In the genomic region with DNA sequence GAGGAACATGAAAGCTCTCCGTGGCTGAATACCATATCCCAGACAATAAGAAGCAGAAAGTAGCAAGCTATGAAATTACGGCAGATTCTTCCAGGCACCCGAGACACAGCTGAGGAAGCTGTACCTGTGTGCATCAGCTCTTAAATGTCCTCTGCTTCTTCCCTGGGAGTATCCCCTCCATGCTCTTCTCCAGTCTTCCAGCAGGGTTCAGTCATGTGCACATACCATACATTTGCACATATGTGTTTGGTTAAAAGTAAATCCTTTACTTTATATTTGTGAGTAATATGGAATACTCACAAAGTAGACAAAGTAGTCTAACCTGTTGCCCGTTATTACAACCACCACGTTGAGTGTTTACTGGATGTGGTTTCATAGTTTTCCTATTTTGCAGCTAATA, we compare ENCODE assay signal across 25 mouse cellular contexts. TPM values are rescaled to one million over a fixed set of nuclear protein-coding genes. Genes with fewer than 3 reads are reported as not detected.
DNase-seq lines count a peak whose midpoint lies in the region; ATAC-seq and TF ChIP-seq lines count a peak whose summit lies in the region.
"Had no signal": no experiment of that assay in that cellular context is flagged by ENCODE, and none has a peak within 500 bp of the region (broad histone marks: within the 10 kb centered on the region; RNA-seq: fewer than 3 reads in every experiment).

No protein-coding gene starts in this region.

- DNase-seq in heart, adult 11 months: peak; percentile 61
- DNase-seq in heart, postnatal 4 days: no peak
- no peak for DNase-seq in layer of hippocampus, adult 2 months (ENCODE audit: low spot score in 2 of 2)
- DNase-seq in layer of hippocampus, adult 18-20 months (ENCODE audit: low spot score in 2 of 2): no peak
- DNase-seq in midbrain, postnatal 0 days (ENCODE audit: low spot score): no peak
- no peak for DNase-seq in midbrain, embryonic 10.5 days (ENCODE audit: low spot score)
- DNase-seq: adrenal gland, adult 8-10 months; adrenal gland, postnatal 36 days; cerebellum, adult 2 months; cerebellum, postnatal 10 days; gastrocnemius, postnatal 14 days had no signal

- WGBS in midbrain, postnatal 0 days: 92% methylated on average over 5 of the region's 5 CpGs
- 89% methylated on average over 5 of the region's 5 CpGs for WGBS in midbrain, embryonic 10.5 days

- H3K27ac ChIP-seq in layer of hippocampus, adult 2 months: no peak overlapping the region
- H3K27ac ChIP-seq in midbrain, postnatal 0 days (ENCODE audit: low read depth, low read length): no peak overlapping the region
- H3K27ac ChIP-seq in midbrain, embryonic 10.5 days (replicated peaks): no peak overlapping the region
- H3K27ac ChIP-seq: embryonic facial prominence, embryonic 15.5 days; forebrain, embryonic 12.5 days; hindbrain, embryonic 12.5 days had no signal

- H3K36me3 ChIP-seq in midbrain, postnatal 0 days (ENCODE audit: insufficient read depth, low read length): peaks cover 20% of the 10 kb centered on the region
- H3K36me3 ChIP-seq in midbrain, embryonic 10.5 days: peaks cover 56% of the 10 kb centered on the region

- H3K9ac ChIP-seq in midbrain, postnatal 0 days (replicated peaks; ENCODE audit: low read length, poor library complexity, severe bottlenecking): no peak overlapping the region
- H3K9ac ChIP-seq: embryonic facial prominence, embryonic 15.5 days; forebrain, embryonic 12.5 days; heart, embryonic 12.5 days; hindbrain, embryonic 12.5 days had no signal

- no peak for ATAC-seq in midbrain, postnatal 0 days (ENCODE audit: low FRiP score)
- no peak for ATAC-seq in erythroblast, adult 5-6 weeks (replicated peaks; ENCODE audit: low FRiP score, poor library complexity, severe bottlenecking)
- ATAC-seq: forebrain, embryonic 16.5 days; hindbrain, embryonic 16.5 days had no signal

- no peaks in the 10 kb centered on the region for H3K9me3 ChIP-seq in midbrain, postnatal 0 days (ENCODE audit: low read length)
- no peaks in the 10 kb centered on the region for H3K9me3 ChIP-seq in midbrain, embryonic 10.5 days (replicated peaks)
- H3K9me3 ChIP-seq: embryonic facial prominence, embryonic 15.5 days; forebrain, embryonic 12.5 days; heart, embryonic 12.5 days; hindbrain, embryonic 12.5 days had no signal

- no peak overlapping the region for H3K4me3 ChIP-seq in layer of hippocampus, adult 2 months
- H3K4me3 ChIP-seq in midbrain, postnatal 0 days (ENCODE audit: low read depth, low read length): no peak overlapping the region
- H3K4me3 ChIP-seq in midbrain, embryonic 10.5 days: no peak overlapping the region
- H3K4me3 ChIP-seq: embryonic facial prominence, embryonic 15.5 days; forebrain, embryonic 12.5 days; heart, embryonic 12.5 days; hindbrain, embryonic 12.5 days had no signal

- peaks cover 3% of the 10 kb centered on the region; the same call in 1 of the 2 replicates for H3K4me1 ChIP-seq in midbrain, postnatal 0 days (ENCODE audit: insufficient read depth, low read length)
- peaks cover 23% of the 10 kb centered on the region for H3K4me1 ChIP-seq in midbrain, embryonic 10.5 days

- peak; percentile 58 for TF ChIP-seq CTCF in layer of hippocampus, adult 2 months (conservative IDR thresholded peaks at IDR 0.05)
- TF ChIP-seq CTCF in midbrain, postnatal 0 days (IDR thresholded peaks at IDR 0.05): peak; percentile 48

- no peaks in the 10 kb centered on the region for H3K27me3 ChIP-seq in midbrain, postnatal 0 days (ENCODE audit: insufficient read depth, low read length)
- no peaks in the 10 kb centered on the region for H3K27me3 ChIP-seq in midbrain, embryonic 10.5 days (ENCODE audit: low read depth, poor library complexity, severe bottlenecking)
- H3K27me3 ChIP-seq: CH12.LX; embryonic facial prominence, embryonic 15.5 days; forebrain, embryonic 12.5 days; heart, embryonic 12.5 days; hindbrain, embryonic 12.5 days had no signal

- H3K4me2 ChIP-seq in midbrain, postnatal 0 days (ENCODE audit: low read depth, low read length, poor library complexity, severe bottlenecking): no peak overlapping the region
- H3K4me2 ChIP-seq: embryonic facial prominence, embryonic 15.5 days; forebrain, embryonic 12.5 days; heart, embryonic 12.5 days; hindbrain, embryonic 12.5 days had no signal

RNA-seq across cellular contexts. Expression of a gene that starts 22.0 kb away (rescaled TPM):
- 10 to 100 TPM; 36.6 to 38.4 TPM for total RNA-seq in heart, postnatal 4 days (2021)
- 100 to 1,000 TPM; 215 to 221 TPM for total RNA-seq in layer of hippocampus, adult 2 months (2021)
- 100 to 1,000 TPM; 205 to 214 TPM for total RNA-seq in layer of hippocampus, adult 18-20 months (2021)
- 306 and 314 TPM in 2 replicates for total RNA-seq in midbrain, postnatal 0 days (2014; rRNA removed)
- 195 and 199 TPM in 2 replicates for polyA plus RNA-seq in midbrain, postnatal 0 days (2015; fragmentation: Nextera tagmentation; extraction: Ambion mirVana)
- polyA plus RNA-seq in midbrain, embryonic 10.5 days (2016; fragmentation: Nextera tagmentation; extraction: Ambion mirVana): 106 and 146 TPM in 2 replicates
- not detected in 2 replicates for total RNA-seq in erythroblast, adult 5-6 weeks (2015; ENCODE audit: low replicate concordance)
- total RNA-seq in erythroblast, adult 5-6 weeks (2017; ENCODE audit: low replicate concordance): not detected in 2 replicates
- total RNA-seq: CH12.LX had no signal

RNA-seq across cellular contexts. Expression of a gene that starts 42.9 kb away (rescaled TPM):
- total RNA-seq in heart, postnatal 4 days (2021): 1 to 10 TPM; 4.2 to 5.3 TPM
- under 1 TPM; 0.49 to 0.87 TPM for total RNA-seq in layer of hippocampus, adult 2 months (2021)
- under 1 TPM; 0.50 to 0.61 TPM for total RNA-seq in layer of hippocampus, adult 18-20 months (2021)
- total RNA-seq in midbrain, postnatal 0 days (2014; rRNA removed): 3.1 and 4.7 TPM in 2 replicates
- polyA plus RNA-seq in midbrain, postnatal 0 days (2015; fragmentation: Nextera tagmentation; extraction: Ambion mirVana): 1.5 and 1.8 TPM in 2 replicates
- 3.9 and 4.2 TPM in 2 replicates for polyA plus RNA-seq in midbrain, embryonic 10.5 days (2016; fragmentation: Nextera tagmentation; extraction: Ambion mirVana)
- total RNA-seq in erythroblast, adult 5-6 weeks (2015; ENCODE audit: low replicate concordance): not detected in 2 replicates
- total RNA-seq in erythroblast, adult 5-6 weeks (2017; ENCODE audit: low replicate concordance): not detected in 2 replicates
- total RNA-seq: CH12.LX had no signal

RNA-seq across cellular contexts. Expression of a gene that starts 51.3 kb away (rescaled TPM):
- total RNA-seq in heart, postnatal 4 days (2021): not detected
- total RNA-seq in layer of hippocampus, adult 2 months (2021): not detected
- total RNA-seq in layer of hippocampus, adult 18-20 months (2021): not detected
- not detected in 2 replicates for total RNA-seq in midbrain, postnatal 0 days (2014; rRNA removed)
- not detected in 2 replicates for polyA plus RNA-seq in midbrain, postnatal 0 days (2015; fragmentation: Nextera tagmentation; extraction: Ambion mirVana)
- not detected in 2 replicates for polyA plus RNA-seq in midbrain, embryonic 10.5 days (2016; fragmentation: Nextera tagmentation; extraction: Ambion mirVana)
- not detected in 2 replicates for total RNA-seq in erythroblast, adult 5-6 weeks (2015; ENCODE audit: low replicate concordance)
- not detected in 2 replicates for total RNA-seq in erythroblast, adult 5-6 weeks (2017; ENCODE audit: low replicate concordance)
- total RNA-seq: adrenal gland, adult 8-10 months; adrenal gland, postnatal 36 days; CH12.LX; gastrocnemius, adult 18-20 months; gastrocnemius, postnatal 14 days; heart, adult 8-10 months; heart, postnatal 25 days had no signal
- polyA plus RNA-seq: cerebellum, adult 2 months; embryonic facial prominence, embryonic 11.5 days; forebrain, embryonic 12.5 days; forebrain, embryonic 16.5 days; gonadal fat pad, adult 2 months; heart, embryonic 12.5 days; heart, embryonic 16.5 days; hindbrain, embryonic 12.5 days; hindbrain, embryonic 16.5 days had no signal

Comparison
In these comparisons a context has a peak if more than half of its experiments do, and no peak if none do; other contexts are left out.
1. RNA of a gene that starts 22.0 kb away (total RNA-seq): 306 to 314 TPM in midbrain, postnatal 0 days, 215 to 221 TPM in layer of hippocampus, adult 2 months, 205 to 214 TPM in layer of hippocampus, adult 18-20 months and 36.6 to 38.4 TPM in heart, postnatal 4 days; not detected in erythroblast, adult 5-6 weeks; every median in the first group is over 10 times any median in the second.